Mouse (Mus musculus): Measurements from ENCODE around the gene Sh3rf3.

GRCm38 (mm10) chr10:58908451-58908850 lies 95.3 kb downstream of the Sh3rf3 start:
- no peak for TF ChIP-seq CTCF (IDR thresholded peaks at IDR 0.05; ENCODE audit: low read depth)
- no peak for TF ChIP-seq EP300 (IDR thresholded peaks at IDR 0.05; ENCODE audit: low read depth)

Data from liver, embryonic 14.5 days (tissue).